10 mouse cellular contexts compared by ENCODE assay signal in genomic region chr6:51016441-51017070, GRCm38 (mm10).
DNase-seq lines count a peak whose midpoint lies in the region; ATAC-seq and TF ChIP-seq lines count a peak whose summit lies in the region.
"Had no signal": no experiment of that assay in that cellular context is flagged by ENCODE, and none has a peak within 500 bp of the region (broad histone marks: within the 10 kb centered on the region; RNA-seq: fewer than 3 reads in every experiment).

No protein-coding gene starts in this region.

- H3K4me2 ChIP-seq in intestine, embryonic 14.5 days (ENCODE audit: low read length), result no peak overlapping the region
- no peak overlapping the region for H3K4me2 ChIP-seq in intestine, postnatal 0 days (replicated peaks; ENCODE audit: low read depth)
- H3K4me2 ChIP-seq in midbrain, embryonic 13.5 days (replicated peaks), result no peak overlapping the region
- H3K4me2 ChIP-seq: lung, embryonic 14.5 days had no signal

- no peak for DNase-seq in intestine, embryonic 14.5 days (ENCODE audit: low spot score)
- peak; percentile 39 for DNase-seq in embryo, embryonic 11 days
- no peak for DNase-seq in T-cell, adult 2 months (ENCODE audit: low spot score)
- no peak for DNase-seq in layer of hippocampus, postnatal 14 days (ENCODE audit: low spot score in 2 of 2)
- DNase-seq in cerebellum, adult 18-20 months, result no peak
- DNase-seq: lung, embryonic 14.5 days had no signal

- H3K4me1 ChIP-seq in intestine, embryonic 14.5 days (replicated peaks; ENCODE audit: control insufficient read depth, insufficient read depth, low read length), result peaks cover 14% of the 10 kb centered on the region; the same call in 1 of the 2 replicates
- H3K4me1 ChIP-seq in intestine, postnatal 0 days (replicated peaks; ENCODE audit: control insufficient read depth, insufficient read depth, low read length), result no peaks in the 10 kb centered on the region
- peaks cover 11% of the 10 kb centered on the region for H3K4me1 ChIP-seq in embryonic fibroblast, embryonic 13.5 days (ENCODE audit: control insufficient read depth, insufficient read depth, low read length)
- peaks cover 19% of the 10 kb centered on the region for H3K4me1 ChIP-seq in midbrain, embryonic 13.5 days (replicated peaks)

- no peak overlapping the region for H3K9ac ChIP-seq in intestine, embryonic 14.5 days (ENCODE audit: low read length)
- H3K9ac ChIP-seq in intestine, postnatal 0 days (ENCODE audit: low read depth, low read length), result no peak overlapping the region
- H3K9ac ChIP-seq in midbrain, embryonic 13.5 days (replicated peaks), result no peak overlapping the region
- H3K9ac ChIP-seq: lung, embryonic 14.5 days had no signal

- H3K27me3 ChIP-seq in intestine, embryonic 14.5 days (replicated peaks; ENCODE audit: control insufficient read depth, insufficient read depth, low read length), result no peaks in the 10 kb centered on the region
- no peaks in the 10 kb centered on the region for H3K27me3 ChIP-seq in intestine, postnatal 0 days (replicated peaks; ENCODE audit: control insufficient read depth, insufficient read depth, low read length)
- H3K27me3 ChIP-seq in midbrain, embryonic 13.5 days, result no peaks in the 10 kb centered on the region

- TF ChIP-seq CTCF in intestine, postnatal 0 days (IDR thresholded peaks at IDR 0.05; ENCODE audit: low read depth), result no peak
- TF ChIP-seq CTCF in embryonic fibroblast, embryonic 13.5 days (IDR thresholded peaks at IDR 0.05; ENCODE audit: borderline replicate concordance, insufficient read depth, low read length), result no peak

- no peak overlapping the region for H3K4me3 ChIP-seq in intestine, embryonic 14.5 days (ENCODE audit: low read depth, low read length)
- H3K4me3 ChIP-seq in intestine, postnatal 0 days (ENCODE audit: low read depth, low read length), result no peak overlapping the region
- no peak overlapping the region for H3K4me3 ChIP-seq in embryonic fibroblast, embryonic 13.5 days (ENCODE audit: insufficient read depth, low read length)
- no peak overlapping the region for H3K4me3 ChIP-seq in midbrain, embryonic 13.5 days (replicated peaks)
- H3K4me3 ChIP-seq: erythroblast, embryonic 14.5 days had no signal

- H3K27ac ChIP-seq in intestine, embryonic 14.5 days (ENCODE audit: low read depth), result peak overlapping the region; percentile 12; the same call in 1 of the 2 replicates
- no peak overlapping the region for H3K27ac ChIP-seq in intestine, postnatal 0 days (ENCODE audit: low read depth, low read length)
- peak overlapping the region; percentile 81 for H3K27ac ChIP-seq in embryonic fibroblast, embryonic 13.5 days (ENCODE audit: insufficient read depth, low read length)
- H3K27ac ChIP-seq in midbrain, embryonic 13.5 days, result peak overlapping the region; percentile 67

- no peaks in the 10 kb centered on the region for H3K9me3 ChIP-seq in intestine, embryonic 14.5 days (ENCODE audit: control insufficient read depth, low read length)
- H3K9me3 ChIP-seq in intestine, postnatal 0 days (ENCODE audit: control insufficient read depth), result no peaks in the 10 kb centered on the region
- no peaks in the 10 kb centered on the region for H3K9me3 ChIP-seq in midbrain, embryonic 13.5 days

- no peak; the same call in 1 of the 2 replicates for TF ChIP-seq POLR2A in embryonic fibroblast, embryonic 13.5 days (IDR thresholded peaks at IDR 0.05; ENCODE audit: low read depth, low read length)

- no peak for ATAC-seq in intestine, embryonic 14.5 days (replicated peaks; ENCODE audit: low FRiP score, low TSS enrichment, low read depth)
- no peak for ATAC-seq in intestine, postnatal 0 days
- ATAC-seq in midbrain, embryonic 13.5 days, result peak; percentile 95

- no peaks in the 10 kb centered on the region for H3K36me3 ChIP-seq in intestine, embryonic 14.5 days (ENCODE audit: control insufficient read depth, insufficient read depth, low read length)
- no peaks in the 10 kb centered on the region for H3K36me3 ChIP-seq in intestine, postnatal 0 days (ENCODE audit: control insufficient read depth, insufficient read depth)
- H3K36me3 ChIP-seq in midbrain, embryonic 13.5 days, result no peaks in the 10 kb centered on the region

- WGBS in intestine, embryonic 14.5 days, result 55% methylated on average over 5 of the region's 5 CpGs
- WGBS in intestine, postnatal 0 days, result 60% methylated on average over 5 of the region's 5 CpGs
- 36% methylated on average over 5 of the region's 5 CpGs for WGBS in midbrain, embryonic 13.5 days
